Mouse (Mus musculus): ENCODE measurements around the gene Slc7a9.

Slc7a9 gene

DNA sequence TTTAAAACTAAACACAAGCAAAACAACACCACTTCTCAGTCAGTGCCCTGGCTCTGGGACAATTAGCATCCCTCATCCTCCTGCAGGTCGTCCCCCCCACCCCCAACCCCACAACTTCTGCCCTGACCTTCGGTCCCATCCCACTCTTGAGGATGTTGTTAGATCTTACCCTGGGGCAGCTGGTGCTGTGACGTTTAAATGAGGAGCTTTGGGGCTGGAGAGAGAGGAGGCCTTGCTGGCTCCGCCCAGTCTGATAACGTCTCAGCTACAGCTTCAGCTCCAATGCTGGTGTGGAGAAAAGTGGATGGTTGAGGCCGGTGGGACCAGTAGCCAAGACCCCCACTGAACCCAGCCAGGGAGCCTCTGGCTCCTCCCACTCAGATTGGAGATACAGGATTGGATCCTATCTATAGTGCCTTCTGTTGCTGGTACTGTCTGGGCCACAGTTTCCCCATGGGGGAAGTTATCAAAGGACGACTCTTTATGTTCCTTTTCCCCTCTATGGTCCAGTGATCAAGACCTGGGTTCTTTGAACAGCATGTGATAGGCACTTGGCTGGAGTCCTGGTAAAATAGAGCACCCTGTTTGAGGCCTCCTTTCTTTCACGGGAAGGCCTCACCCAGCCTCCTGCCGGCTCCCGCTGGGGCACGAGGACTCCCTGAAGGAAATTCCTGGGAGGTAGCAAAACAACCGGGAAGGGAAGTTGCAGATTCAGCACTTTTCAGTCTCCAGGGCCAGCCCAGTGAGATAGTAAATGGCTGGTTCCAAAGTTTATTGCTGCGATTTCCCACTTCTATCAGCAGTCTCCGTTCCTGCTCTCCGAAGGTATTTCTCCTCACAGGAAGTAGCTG is at the start of gene Slc7a9:
Gene Slc7a9, plus strand, starts transcription at position 801 of the 851 bp plus-strand sequence.
- DNase-seq (ENCODE audit: low spot score), result no peak

DNA sequence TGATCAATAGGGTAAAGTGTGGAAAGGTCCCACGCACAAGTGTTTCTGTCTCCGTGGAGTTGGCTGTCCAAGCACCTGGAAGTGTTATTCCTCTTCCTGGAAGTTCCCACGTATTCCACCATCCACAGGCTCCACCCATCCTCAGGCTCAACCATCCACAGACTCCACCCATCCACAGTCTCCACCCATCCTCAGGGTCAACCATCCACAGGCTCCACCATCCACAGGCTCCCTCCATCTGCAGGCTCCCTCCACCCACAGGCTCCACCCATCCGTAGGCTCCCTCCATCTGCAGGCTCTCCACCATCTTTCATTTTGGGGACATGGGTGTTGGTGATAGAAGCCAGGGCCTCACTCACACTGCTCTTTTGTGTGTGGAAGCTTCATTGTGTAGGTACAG is 47.4 kb upstream of the Slc7a9 start:
- no peak for DNase-seq (ENCODE audit: low spot score)

DNA sequence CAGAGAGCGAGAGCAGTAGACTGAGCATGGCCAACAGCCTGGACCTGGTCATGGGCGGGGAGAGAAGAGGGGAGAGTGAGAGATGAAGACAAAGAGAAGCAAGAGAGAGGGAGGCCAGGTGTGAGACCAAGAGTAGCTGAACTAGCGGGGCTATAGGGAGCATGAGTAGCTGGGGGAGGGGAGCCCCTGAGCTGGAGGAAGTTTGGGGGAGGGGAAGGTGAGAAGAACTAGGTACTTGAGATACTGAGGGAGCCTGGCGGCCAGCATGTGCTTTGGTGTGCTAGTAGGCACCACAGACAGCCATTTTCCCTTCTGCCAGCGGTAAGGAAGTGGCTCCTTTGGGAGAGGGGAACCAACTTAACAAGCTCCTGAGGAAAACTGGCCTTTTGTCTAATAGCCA is 33.4 kb upstream of the Slc7a9 start:
- DNase-seq (ENCODE audit: low spot score), result no peak

DNA sequence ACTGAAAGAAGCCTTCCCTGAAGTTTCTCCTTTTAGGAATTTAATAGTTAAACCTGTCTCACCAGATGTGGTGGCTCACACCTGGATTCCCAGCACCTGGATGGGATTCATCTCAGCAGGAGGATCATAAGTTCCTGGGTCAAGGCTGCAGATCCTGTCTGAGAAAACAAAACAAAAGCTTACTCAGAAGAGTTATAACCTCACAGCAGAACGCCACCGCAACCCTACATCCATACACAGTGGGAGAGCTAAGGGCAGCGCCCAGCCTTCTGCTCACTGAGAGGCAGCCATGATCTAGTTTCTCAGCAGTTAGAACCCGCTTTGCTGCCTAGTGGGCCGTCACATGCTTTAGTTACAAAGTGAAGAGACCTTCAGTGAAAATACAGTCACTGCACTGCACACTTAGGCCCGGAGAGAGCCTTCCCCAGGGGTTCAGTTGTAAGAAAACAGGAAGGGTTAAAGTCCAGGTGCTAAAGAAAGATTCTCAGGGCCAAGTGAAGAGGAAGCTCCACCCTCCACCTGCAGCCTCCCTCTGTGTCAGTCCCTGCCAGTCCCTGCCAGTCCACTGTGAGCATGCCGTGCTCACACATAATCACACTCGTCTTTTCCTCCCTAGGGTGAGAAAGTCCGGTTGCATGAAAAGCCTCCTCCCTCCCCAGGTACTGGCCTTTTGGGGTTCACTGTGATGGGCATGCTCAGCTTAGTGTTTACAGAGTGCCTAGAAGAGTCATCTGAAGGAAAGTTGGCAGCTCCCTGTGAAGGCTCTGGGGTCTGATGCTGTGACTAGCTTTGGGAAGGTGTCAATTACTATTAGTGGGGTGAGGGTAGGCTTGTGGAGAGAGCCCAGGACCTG is 32.6 kb upstream of the Slc7a9 start:
- DNase-seq (ENCODE audit: low spot score), result peak; percentile 8

DNA sequence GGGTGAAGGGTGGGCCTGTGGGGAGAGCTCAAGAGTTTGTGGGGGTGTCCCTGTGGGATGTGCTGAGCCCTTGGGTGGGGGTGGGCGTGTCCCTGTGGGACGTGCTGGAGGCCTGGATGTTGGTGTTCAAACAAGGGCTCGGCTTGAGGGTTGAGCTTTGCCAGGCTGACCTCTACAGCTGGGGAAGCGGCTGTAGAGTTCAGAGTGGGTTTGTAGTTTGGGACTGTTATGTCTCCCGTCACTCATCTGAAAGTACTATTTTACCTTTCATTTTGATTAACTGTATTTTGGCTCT is 32.0 kb upstream of the Slc7a9 start:
- no peak for DNase-seq (ENCODE audit: low spot score)

DNA sequence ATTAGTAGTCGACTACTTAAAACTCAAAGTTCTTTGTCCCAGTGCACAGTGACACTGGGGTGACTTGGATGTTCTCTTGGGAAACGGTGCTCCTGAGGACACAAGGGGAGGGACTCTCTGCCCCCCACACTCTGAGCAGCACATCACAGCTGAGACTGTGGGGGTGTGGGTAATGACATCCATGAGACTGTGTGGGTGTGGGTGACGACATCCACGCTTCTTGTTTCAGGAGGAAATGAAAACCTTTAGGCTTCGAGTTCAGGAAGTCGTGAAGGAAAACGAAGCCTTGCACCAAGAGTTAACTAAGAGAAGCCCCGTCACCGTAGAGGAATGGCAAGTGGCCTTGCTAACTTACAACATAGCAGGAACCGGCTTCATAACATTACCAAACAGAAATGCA is 25.5 kb upstream of the Slc7a9 start:
- DNase-seq (ENCODE audit: low spot score), result no peak

DNA sequence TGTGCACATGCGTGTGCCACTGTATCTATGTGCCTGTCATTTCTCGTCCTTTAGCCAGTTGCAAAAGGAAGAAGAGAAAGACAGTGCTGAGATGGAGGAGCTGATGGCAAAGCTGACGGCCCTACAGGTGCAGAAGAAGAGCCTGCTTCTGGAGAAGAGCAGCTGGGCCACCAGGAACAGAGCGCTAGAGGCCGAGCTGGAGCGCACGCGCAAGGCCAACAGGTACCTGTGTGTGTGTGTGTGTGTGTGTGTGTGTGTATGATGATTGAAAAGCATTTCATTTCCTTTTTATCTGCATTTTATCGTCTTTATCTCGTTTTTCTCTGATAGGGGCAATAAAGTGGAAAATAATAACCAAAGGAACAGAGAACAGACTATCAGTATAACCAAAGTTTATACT is 20.4 kb upstream of the Slc7a9 start:
- DNase-seq (ENCODE audit: low spot score), result no peak

DNA sequence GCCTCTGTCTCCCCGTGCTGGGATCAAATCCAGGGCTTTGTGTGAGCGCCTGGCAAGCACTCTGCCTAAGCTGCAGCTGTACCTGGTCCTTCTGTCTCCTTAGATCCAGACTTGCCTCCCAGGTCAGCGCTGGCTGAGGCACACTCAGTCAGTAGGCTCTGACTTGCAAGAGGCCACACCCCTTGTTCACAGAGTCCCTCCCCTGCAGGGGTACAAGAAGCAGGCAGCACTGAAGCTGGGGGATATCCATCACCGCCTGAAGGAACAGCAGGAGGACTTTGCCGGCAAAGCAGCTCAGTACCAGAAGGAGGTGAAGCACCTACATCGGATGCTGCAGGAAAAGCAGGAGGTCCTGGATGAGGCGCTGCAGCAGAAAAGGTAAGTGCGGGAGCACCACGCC is 13.3 kb upstream of the Slc7a9 start:
- no peak for DNase-seq (ENCODE audit: low spot score)

DNA sequence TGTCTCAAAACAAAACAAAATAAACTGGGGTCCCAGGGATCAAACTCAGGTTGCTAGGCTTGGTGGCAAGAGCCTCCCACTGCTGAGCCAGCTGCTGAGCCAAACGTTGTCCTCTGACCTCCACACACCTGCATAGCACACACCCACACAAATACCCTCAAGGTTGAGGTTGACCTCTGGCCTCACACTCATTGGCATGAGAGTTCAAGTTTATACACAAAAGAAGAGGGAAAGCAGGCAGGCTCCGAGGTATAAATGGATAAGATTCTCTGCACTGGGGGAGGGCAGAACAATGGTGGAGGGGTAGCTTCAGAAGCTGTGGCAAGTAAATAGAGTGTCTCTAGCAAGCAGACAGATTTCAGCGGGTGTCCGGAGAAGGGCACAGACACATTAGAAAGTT is 1.1 kb upstream of the Slc7a9 start:
- no peak for DNase-seq (ENCODE audit: low spot score)

DNA sequence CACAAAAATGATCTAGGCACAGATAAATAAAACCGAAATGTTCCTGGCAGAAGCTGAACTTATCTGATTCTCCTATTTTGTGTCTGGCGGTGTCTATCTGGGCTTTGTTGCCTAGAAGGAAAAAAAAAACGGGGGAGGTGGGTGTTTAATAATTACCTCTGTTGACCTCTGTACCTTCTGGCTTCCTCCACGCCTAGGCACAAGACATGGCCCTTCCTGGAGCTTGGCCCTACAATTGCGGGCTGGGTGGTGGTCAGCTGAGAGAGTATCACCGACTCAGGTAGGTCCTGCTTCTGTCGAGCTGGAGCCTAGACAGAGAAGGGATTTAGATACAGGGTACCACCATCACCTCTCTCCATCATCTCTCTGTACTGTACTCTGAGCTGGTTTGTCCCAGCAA is 271 bp downstream of the Slc7a9 start:
- no peak for DNase-seq (ENCODE audit: low spot score)

DNA sequence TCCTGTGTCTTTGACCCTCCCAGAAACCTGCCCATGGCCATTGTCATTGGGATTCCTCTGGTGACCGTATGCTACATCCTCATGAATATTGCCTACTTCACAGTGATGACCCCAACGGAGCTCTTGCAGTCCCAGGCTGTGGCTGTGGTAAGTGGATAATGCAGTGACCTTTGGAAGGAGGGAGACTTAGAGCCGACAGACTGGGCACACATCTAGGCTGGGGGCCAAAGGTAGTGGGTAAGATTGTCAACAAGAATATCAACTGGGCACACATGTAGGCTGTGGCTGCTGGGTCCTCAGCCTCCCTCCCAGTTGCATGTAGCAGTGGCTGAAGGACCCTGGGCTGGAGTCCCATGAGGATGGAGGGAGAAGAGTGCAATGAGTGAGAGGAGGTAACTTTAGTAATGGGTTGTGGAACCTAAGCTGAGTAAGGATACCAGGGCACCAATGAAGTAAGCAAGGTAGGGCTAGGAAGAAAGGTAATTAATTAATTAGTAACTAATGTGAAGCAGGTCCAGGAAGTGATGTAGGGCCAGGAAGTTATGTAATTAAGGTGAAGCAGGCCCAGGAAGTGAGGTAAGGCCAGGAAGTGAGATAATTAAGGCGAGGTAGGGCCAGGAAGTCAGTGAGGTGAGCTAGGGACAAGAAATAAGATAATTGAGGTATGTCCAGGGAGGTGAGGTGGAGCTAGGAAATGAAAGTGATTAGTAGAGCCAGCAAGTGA is 7.7 kb downstream of the Slc7a9 start:
- DNase-seq (ENCODE audit: low spot score), result no peak

DNA sequence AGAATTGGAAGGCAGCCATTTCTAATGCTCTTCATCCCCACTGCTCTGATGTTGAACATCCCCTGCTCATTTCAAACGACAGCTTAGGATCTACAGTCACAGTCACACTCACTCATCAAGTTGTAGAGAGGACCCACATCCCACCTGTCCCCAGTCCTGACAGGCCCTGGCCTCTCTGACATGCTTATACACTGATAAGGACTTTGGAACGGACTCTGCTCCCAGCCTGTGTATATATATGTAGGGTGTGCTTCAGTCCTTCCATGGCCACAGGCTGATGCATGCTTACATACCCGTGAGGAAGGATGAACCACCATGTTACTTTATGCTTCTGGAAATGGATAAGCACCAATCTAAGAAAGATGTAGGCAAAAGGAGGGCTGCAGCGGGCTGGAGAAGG is 12.4 kb downstream of the Slc7a9 start:
- DNase-seq (ENCODE audit: low spot score), result no peak

DNA sequence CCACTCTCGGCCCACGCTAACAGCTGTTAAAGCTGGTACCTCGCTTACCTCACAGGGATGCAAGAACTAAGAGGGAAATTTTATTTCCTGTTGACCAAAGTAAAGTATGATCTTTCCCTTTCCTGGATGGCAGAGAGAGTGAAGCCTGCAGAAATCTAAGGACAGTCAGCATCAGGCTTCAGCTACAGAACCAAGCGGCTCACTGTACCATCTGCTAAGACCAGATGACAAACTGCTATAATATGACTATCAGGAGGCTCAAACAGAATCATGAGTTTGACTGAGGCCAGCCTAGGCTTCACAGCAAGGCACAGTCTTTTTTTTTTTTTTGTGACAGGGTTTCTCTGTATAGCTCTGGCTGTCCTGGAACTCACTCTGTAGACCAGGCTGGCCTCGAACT is 16.4 kb downstream of the Slc7a9 start:
- no peak for DNase-seq (ENCODE audit: low spot score)

DNA sequence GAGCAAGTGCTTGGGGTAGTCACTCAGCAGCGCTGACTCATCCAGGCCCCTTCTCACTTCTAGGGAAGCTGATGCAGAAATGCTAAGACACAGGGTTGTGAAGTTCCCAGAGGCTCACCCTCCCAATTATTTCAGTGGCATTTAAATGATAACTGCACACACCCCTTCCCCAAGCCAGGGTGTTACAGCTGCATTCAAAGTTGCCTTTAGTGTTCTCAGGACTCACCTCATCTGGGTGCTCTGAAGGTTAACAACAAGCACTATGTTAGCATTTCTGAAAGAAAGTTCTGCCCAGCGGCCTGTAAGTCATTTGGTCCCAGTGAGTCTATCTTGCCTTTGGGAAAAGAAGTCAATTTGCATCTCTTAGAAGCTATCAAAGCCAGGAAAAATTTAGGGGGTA is 19.3 kb downstream of the Slc7a9 start:
- no peak for DNase-seq (ENCODE audit: low spot score)

DNA sequence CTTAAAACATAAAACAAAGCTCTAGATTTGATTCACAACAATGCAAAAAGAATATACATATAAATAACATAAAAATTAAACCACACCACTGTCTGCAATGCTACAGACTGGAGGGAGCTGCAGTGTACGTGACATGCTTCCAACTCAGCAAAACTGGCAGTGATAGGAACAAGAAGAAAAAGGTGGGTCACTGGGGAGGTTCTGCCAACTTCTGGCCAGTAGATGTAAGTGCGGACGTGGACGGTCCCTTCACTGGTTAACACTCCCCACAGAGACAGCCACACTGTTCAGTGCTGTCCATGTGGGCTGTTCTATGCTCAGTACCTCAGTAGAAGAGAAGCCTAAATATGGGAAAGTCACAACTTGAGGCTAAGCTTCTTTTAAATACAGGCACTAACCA is 22.2 kb downstream of the Slc7a9 start:
- no peak for DNase-seq (ENCODE audit: low spot score)

DNA sequence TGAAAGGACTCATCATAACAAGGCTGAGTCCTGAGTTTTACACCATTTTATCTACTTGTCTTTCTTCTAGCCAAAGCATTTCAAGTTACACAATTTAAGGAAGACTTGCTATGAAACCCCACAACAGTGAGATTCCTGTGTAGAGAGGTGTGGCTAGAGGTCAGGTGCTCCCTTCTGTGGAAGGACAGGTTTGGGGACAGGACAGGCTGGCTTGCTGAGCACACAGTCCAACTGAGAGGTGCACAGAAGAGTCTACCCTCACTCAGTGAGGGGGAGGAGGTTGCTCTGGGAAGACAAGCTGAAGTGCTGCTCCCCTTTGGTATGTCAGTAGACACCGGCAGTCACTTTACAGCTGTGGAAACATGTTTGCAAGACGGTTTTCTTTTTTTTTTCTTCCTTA is 27.9 kb downstream of the Slc7a9 start:
- no peak for DNase-seq (ENCODE audit: low spot score)

DNA sequence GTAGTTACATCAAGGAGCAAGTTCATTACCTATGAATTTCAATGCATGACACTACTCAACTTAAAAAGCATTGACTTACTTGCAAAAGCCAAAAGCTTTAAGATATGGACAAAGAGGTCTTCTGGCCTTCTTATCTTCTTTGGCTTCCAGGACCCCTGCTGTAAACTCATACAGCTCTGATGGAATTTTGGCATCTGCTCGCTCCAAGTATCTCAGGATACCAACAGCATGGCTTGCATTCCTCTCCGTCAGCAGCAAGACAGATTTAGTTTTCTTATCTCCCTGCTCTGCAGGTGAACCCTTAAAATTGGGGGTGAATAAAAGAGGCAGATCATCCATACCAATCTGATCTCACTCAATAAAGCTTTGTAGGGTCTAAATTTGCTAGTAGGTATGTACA is 36.5 kb downstream of the Slc7a9 start:
- no peak for DNase-seq (ENCODE audit: low spot score)

DNA sequence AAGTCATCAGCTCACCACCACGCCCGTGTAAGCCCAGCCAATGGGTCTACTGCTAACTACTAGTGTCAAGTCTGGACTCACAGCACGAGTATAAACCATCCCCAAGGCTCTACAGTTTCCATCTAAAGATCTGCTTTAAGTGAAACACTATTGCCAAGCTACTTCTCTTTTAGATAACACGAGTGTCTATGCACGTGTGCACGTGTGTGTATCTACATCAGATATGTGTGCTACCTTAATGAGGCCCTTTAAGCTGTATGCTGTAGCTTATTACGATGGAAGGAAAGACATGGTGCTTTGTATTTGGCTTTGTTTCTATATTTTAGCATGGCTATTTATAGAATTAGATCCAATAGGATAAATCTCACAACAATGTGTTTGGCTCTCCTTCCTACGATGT is 38.0 kb downstream of the Slc7a9 start:
- DNase-seq (ENCODE audit: low spot score), result no peak

DNA sequence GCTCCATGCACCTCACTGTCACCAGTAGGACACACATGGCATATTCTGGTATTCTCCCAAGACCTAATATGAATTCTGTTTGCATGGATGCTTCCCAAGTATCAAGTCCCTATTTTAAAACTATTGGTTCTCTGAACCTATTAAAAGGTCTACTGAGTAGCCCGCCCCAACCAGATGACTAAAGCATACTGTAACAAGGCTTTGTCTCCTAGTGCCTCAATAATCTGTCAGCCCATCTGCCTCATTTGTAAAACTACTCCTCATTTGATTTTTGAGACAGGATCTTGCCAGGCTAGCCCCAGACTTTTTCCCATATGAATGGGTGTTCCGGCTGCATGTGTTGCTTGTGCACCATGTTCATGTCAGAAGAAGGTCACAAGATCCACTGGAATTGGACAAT is 41.6 kb downstream of the Slc7a9 start:
- DNase-seq (ENCODE audit: low spot score), result no peak

DNA sequence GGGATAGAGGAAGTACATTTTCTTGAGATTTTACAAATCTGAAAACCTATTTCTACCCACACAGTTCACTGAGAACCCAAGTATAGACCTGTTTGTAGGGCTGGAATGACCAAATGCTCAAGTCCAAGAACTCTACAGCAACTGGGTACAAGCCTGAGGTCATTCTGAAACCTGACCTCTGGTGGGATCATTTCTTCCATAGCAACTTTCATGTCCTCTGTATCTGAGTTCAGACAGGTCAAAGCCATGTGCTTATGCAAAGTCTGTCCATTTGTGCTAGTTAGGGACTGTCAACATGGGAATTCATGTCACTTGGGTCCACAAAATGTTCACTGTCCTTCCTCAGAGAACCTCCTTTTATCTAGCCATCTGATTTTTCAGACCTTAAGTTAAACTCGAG is 42.4 kb downstream of the Slc7a9 start:
- DNase-seq (ENCODE audit: low spot score), result no peak

DNA sequence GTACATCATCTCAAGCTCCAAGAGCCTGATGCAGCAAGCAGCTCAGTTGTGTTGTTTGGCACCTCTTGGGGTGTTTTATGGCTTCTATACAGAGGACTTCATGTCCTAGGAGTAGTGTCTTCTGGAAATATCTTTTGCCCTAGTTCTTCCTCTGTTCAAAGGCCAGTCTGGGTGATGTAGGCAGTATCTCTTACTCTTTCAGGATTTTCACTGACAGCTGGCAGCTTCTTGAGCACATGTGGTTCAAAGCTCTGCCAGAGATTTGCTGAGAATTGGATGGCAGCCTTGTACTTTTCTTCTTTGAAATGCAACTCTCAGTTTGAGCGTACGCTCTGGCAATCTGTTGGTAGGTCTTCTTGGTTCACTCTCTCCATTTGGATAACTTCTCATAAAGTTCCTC is 48.9 kb downstream of the Slc7a9 start:
- DNase-seq (ENCODE audit: low spot score), result no peak

DNA sequence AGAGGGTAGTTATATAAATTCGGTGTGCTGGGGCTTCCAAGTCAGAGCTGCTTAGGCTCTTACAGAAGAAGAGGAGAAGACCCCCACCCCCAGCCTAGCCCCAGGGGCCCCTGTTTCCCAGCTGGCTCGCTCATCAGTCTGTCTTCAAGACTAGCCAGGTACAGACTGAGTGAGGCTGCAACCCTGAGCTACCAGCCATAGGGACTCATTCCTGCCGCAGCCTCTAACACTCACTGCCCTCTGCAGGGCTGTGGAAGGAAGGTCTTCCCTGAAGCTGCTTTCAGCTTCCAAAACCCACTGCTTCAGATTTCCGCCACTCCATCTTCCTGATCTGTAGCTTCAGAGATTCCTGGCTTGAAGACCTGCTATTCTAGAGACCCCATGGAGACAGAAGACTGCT is 53.4 kb downstream of the Slc7a9 start:
- no peak for DNase-seq (ENCODE audit: low spot score)
